Mouse (Mus musculus) heart, adult 2 months (tissue): ENCODE data around the gene Nsg2.

Experiments
- CTCF ChIP-seq: fragments of 200-600 bp; IDR thresholded peaks from 2 replicates; pipeline ENCODE4 v1.8.1; 2022; ENCODE audit warnings: antibody characterized with exemption, mild to moderate bottlenecking, moderate library complexity
- POLR2A ChIP-seq: fragments of 200-500 bp; IDR thresholded peaks from 2 replicates; pipeline ENCODE4 v1.6.1; 2011; ENCODE audit warnings: mild to moderate bottlenecking, low read depth, low read length, control low read depth; ENCODE audit not compliant: insufficient read depth

DNA sequence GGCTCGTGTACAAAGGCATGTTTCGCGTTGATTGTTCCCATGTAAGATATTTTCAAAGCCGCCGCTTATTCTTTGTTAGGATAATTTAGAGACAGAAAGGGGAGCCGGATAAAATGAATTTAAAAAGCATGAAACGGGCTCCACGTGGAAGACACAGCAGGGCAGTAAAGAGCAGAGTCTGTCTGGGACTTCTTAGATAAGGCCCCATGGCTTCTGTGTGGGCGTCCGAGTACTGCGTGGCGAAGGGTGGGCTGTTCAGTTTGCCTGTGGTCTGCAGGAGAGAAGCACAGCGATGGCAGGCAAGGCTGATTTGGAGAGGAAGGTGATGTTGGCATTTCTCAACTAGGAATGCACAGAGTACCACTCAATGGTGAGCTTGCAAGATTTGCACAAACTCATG, 57.6 kb downstream of the Nsg2 start:
- TF ChIP-seq CTCF: no peak
- no peak for TF ChIP-seq POLR2A
